Mouse (Mus musculus) kidney, postnatal 0 days (tissue): Measurements from ENCODE around the gene Bbs2. TPM values are rescaled to one million over a fixed set of nuclear protein-coding genes. Genes with fewer than 3 reads are reported as not detected.

Experiments
- ATAC-seq: fragments of 200-750 bp; cut with Nextera tagmentation; replicated peaks from 2 replicates; pipeline ENCODE4 v1.8.0; 2017; ENCODE audit warnings: low read depth, moderate number of reproducible peaks, moderate TSS enrichment, moderate library complexity; ENCODE audit not compliant: low FRiP score
- DNase-seq: peaks from one replicate; pipeline ENCODE4 v3.0.0-alpha.2; 2016; ENCODE audit warnings: low spot score
- H3K27ac ChIP-seq: fragments of 300-500 bp; sonication (generic); 2 replicates; pipeline ENCODE4 v1.5.1; 2014; ENCODE audit warnings: mild to moderate bottlenecking
- H3K27me3 ChIP-seq: fragments of 300-500 bp; sonication (generic); 2 replicates; pipeline ENCODE4 v1.6.1; 2014; ENCODE audit warnings: low read length, mixed read lengths; ENCODE audit not compliant: insufficient read depth
- H3K36me3 ChIP-seq: fragments of 300-500 bp; sonication (generic); 2 replicates; pipeline ENCODE4 v1.6.1; 2014; ENCODE audit warnings: low read length, mixed read lengths; ENCODE audit not compliant: insufficient read depth
- H3K4me1 ChIP-seq: fragments of 300-500 bp; sonication (generic); replicated peaks from 2 replicates; pipeline ENCODE4 v1.6.1; 2014; ENCODE audit warnings: antibody characterized with exemption, low read length, mixed read lengths; ENCODE audit not compliant: insufficient read depth
- H3K4me2 ChIP-seq: fragments of 300-500 bp; sonication (generic); 2 replicates; pipeline ENCODE4 v1.6.1; 2014; ENCODE audit warnings: mild to moderate bottlenecking, low read length, moderate library complexity, mixed read lengths
- H3K4me3 ChIP-seq: fragments of 300-500 bp; sonication (generic); replicated peaks from 2 replicates; pipeline ENCODE4 v1.5.1; 2014; ENCODE audit warnings: low read depth, low read length
- H3K9ac ChIP-seq: fragments of 300-500 bp; sonication (generic); 2 replicates; pipeline ENCODE4 v1.6.1; 2014; ENCODE audit warnings: low read depth, low read length
- H3K9me3 ChIP-seq: fragments of 300-500 bp; sonication (generic); replicated peaks from 2 replicates; pipeline ENCODE4 v1.6.1; 2016; ENCODE audit warnings: low read length, inconsistent platforms, mixed read lengths
- CTCF ChIP-seq: IDR thresholded peaks from 2 replicates; pipeline ENCODE4 v1.5.1; 2016; ENCODE audit warnings: antibody characterized with exemption, low read depth, mild to moderate bottlenecking, moderate library complexity
- WGBS: fragments of 180-500 bp; shearing (Covaris S2); extraction: QIAGEN DNeasy Blood & Tissue Kit; methylation state at CpG from one replicate; pipeline ENCODE4 v1.1.7; 2014; 5-methylcytosine and 5-hydroxymethylcytosine counted together
- polyA plus RNA-seq: library from polyadenylated mRNA; unstranded; fragments of >200 nt; fragmentation: Nextera tagmentation; extraction: Ambion mirVana; gene quantifications from 2 replicates; pipeline ENCODE4 v1.2.1, GENCODE M21; 2015

The Bbs2 gene
- polyA plus RNA-seq, 1 experiment from 2014 or later: 14.2 TPM

- Histone ChIP-seq H3K4me1 (no peaks in the 10 kb centered on the region), H3K4me3 (no peak overlapping the region), H3K27ac (no peak overlapping the region), H3K9ac (no peak overlapping the region), H3K36me3 (no peaks in the 10 kb centered on the region), H3K9me3 (no peaks in the 10 kb centered on the region), H3K4me2 (no peak overlapping the region), H3K27me3 (no peaks in the 10 kb centered on the region)
- WGBS: 59% methylated on average over 5 of the region's 5 CpGs
- no peak for DNase-seq
- TF ChIP-seq CTCF: no peak
- no peak for ATAC-seq
Observed at GRCm38 (mm10) chr8:94132096-94132495, 33.4 kb upstream of the Bbs2 start.

GRCm38 (mm10) chr8:94130126-94130525 lies 31.4 kb upstream of the Bbs2 start:
- no peaks in the 10 kb centered on the region for H3K27me3 ChIP-seq
- H3K4me3 ChIP-seq: no peak overlapping the region
- TF ChIP-seq CTCF: no peak
- no peak overlapping the region for H3K4me2 ChIP-seq
- no peak overlapping the region for H3K27ac ChIP-seq
- 67% methylated on average over 4 of the region's 4 CpGs for WGBS
- H3K9me3 ChIP-seq: no peaks in the 10 kb centered on the region
- no peak overlapping the region for H3K9ac ChIP-seq
- H3K4me1 ChIP-seq: no peaks in the 10 kb centered on the region
- no peak for ATAC-seq
- H3K36me3 ChIP-seq: no peaks in the 10 kb centered on the region
- DNase-seq: no peak

- DNase-seq (no peak), ATAC-seq (no peak; the same call in 1 of the 2 replicates)
- no peaks in the 10 kb centered on the region for H3K4me1 ChIP-seq
- H3K9ac ChIP-seq: no peak overlapping the region
- no peaks in the 10 kb centered on the region for H3K36me3 ChIP-seq
- H3K4me2 ChIP-seq: no peak overlapping the region
- WGBS: 88% methylated on average over 6 of the region's 6 CpGs
- H3K4me3 ChIP-seq: no peak overlapping the region
- H3K27ac ChIP-seq: no peak overlapping the region
- no peaks in the 10 kb centered on the region for H3K27me3 ChIP-seq
- H3K9me3 ChIP-seq: no peaks in the 10 kb centered on the region
- no peak for TF ChIP-seq CTCF
Observed at GRCm38 (mm10) chr8:94129133-94129789, 30.5 kb upstream of the Bbs2 start.

- H3K27me3 ChIP-seq: no peaks in the 10 kb centered on the region
- H3K9me3 ChIP-seq: no peaks in the 10 kb centered on the region
- no peak overlapping the region for H3K9ac ChIP-seq
- H3K4me2 ChIP-seq: no peak overlapping the region
- H3K4me3 ChIP-seq: no peak overlapping the region
- ATAC-seq (no peak), DNase-seq (no peak)
- no peak overlapping the region for H3K27ac ChIP-seq
- TF ChIP-seq CTCF: no peak
- no peaks in the 10 kb centered on the region for H3K4me1 ChIP-seq
- 64% methylated on average over 6 of the region's 6 CpGs for WGBS
- no peaks in the 10 kb centered on the region for H3K36me3 ChIP-seq
Observed at GRCm38 (mm10) chr8:94127711-94128110, 29.0 kb upstream of the Bbs2 start.

GRCm38 (mm10) chr8:94122711-94123468 lies 24.2 kb upstream of the Bbs2 start:
- 21% methylated on average over 8 of the region's 8 CpGs for WGBS
- H3K27me3 ChIP-seq: no peaks in the 10 kb centered on the region
- H3K9me3 ChIP-seq: no peaks in the 10 kb centered on the region
- DNase-seq (no peak), ATAC-seq (no peak)
- no peak overlapping the region for H3K4me3 ChIP-seq
- H3K9ac ChIP-seq: no peak overlapping the region
- no peak overlapping the region for H3K4me2 ChIP-seq
- H3K36me3 ChIP-seq: no peaks in the 10 kb centered on the region
- H3K4me1 ChIP-seq: no peaks in the 10 kb centered on the region
- no peak for TF ChIP-seq CTCF
- H3K27ac ChIP-seq: no peak overlapping the region

GRCm38 (mm10) chr8:94121625-94122024 lies 22.9 kb upstream of the Bbs2 start:
- ATAC-seq (no peak), DNase-seq (no peak)
- H3K4me3 ChIP-seq: no peak overlapping the region
- H3K27ac ChIP-seq: no peak overlapping the region
- no peaks in the 10 kb centered on the region for H3K36me3 ChIP-seq
- H3K9ac ChIP-seq: no peak overlapping the region
- H3K4me1 ChIP-seq: no peaks in the 10 kb centered on the region
- no peak for TF ChIP-seq CTCF
- no peaks in the 10 kb centered on the region for H3K9me3 ChIP-seq
- 80% methylated on average over 9 of the region's 9 CpGs for WGBS
- no peaks in the 10 kb centered on the region for H3K27me3 ChIP-seq
- H3K4me2 ChIP-seq: no peak overlapping the region
